Mouse (Mus musculus) testis, adult 2 months (tissue): ENCODE data around the gene Olfr1100.

Source experiments
- CTCF ChIP-seq: fragments of 200-500 bp; IDR thresholded peaks from 2 replicates; pipeline ENCODE4 v1.5.1; 2012; ENCODE audit warnings: low read depth, mild to moderate bottlenecking, inconsistent platforms, low read length, moderate library complexity; ENCODE audit not compliant: control insufficient read depth, insufficient read depth, insufficient replicate concordance
- POLR2A ChIP-seq: fragments of 200-500 bp; IDR thresholded peaks from 2 replicates; pipeline ENCODE4 v1.6.1; 2012; ENCODE audit warnings: low read depth, mild to moderate bottlenecking, inconsistent platforms, low read length, moderate library complexity; ENCODE audit not compliant: control insufficient read depth

DNA sequence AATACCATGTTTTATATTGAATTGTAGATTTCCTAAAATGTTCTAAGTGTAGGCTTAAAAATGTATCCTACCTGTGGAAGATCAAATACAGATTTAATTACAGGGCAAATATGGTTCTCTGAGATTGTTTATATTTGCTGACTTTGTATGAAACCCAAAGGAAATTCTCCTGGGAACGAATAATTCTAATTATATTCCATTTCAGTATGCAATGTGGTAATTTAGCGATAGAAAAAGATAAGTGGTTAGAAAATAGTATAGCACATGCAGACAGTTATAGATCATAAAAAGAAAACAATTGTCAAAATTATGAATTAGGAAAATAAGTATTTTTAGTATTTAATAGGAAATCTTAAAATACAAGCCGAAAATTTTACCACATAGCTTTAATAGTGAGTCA is 11.4 kb upstream of the Olfr1100 start, which contains the start of gene Olfr1101:
- TF ChIP-seq CTCF = no peak
- TF ChIP-seq POLR2A = no peak
